Mouse (Mus musculus): ENCODE data around the gene Ifngr1.

GRCm38 (mm10) chr10:19627748-19628147 is 36.0 kb downstream of the Ifngr1 start:
- TF ChIP-seq EP300 (optimal IDR thresholded peaks at IDR 0.05): peak; percentile 89
- TF ChIP-seq CTCF (IDR thresholded peaks at IDR 0.05; ENCODE audit: low read depth): no peak

All from stomach, postnatal 0 days (tissue).